Mouse (Mus musculus): Measurements from ENCODE around the gene Tmprss13. TPM values are rescaled to one million over a fixed set of nuclear protein-coding genes. Genes with fewer than 3 reads are reported as not detected.

Gene Tmprss13
- total and polyA plus RNA-seq, 2 experiments from 2014 or later, result 0.05 TPM; not detected in 1

DNA sequence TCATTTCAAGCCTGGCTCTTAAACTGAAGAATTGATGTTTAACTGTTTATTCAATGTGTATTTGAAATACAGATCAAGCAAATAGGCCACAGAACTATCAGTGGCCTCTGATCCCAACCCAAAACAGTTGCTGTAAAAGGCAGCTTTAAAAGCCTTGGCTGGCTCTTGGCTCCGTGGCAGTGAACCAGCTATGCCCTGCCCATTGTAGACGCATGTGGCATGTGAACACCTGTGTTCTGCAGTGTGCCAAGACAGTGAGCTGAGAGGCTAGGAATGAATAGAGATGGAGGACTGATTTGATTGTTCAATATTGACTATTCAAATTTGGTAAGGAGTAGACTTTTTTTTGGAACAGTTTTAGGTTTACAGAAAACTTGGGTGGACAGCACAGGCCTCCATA, 58.0 kb downstream of the Tmprss13 start:
- H3K4me3 ChIP-seq (ENCODE audit: low read depth, low read length), result no peak overlapping the region
- 83% methylated on average over 2 of the region's 2 CpGs for WGBS
- no peak overlapping the region for H3K27ac ChIP-seq (ENCODE audit: low read depth, low read length)
- peaks cover 8% of the 10 kb centered on the region; the same call in 1 of the 2 replicates for H3K4me1 ChIP-seq (ENCODE audit: insufficient read depth, low read length)
- ATAC-seq (ENCODE audit: low FRiP score), result no peak
- no peak overlapping the region for H3K4me2 ChIP-seq (ENCODE audit: low read depth, low read length, poor library complexity, severe bottlenecking)
- no peak for TF ChIP-seq CTCF (IDR thresholded peaks at IDR 0.05)
- H3K9ac ChIP-seq (replicated peaks; ENCODE audit: low read length, poor library complexity, severe bottlenecking), result no peak overlapping the region
- H3K36me3 ChIP-seq (ENCODE audit: insufficient read depth, low read length), result peaks cover 6% of the 10 kb centered on the region; the same call in 1 of the 2 replicates
- no peaks in the 10 kb centered on the region for H3K27me3 ChIP-seq (ENCODE audit: insufficient read depth, low read length)
- no peaks in the 10 kb centered on the region for H3K9me3 ChIP-seq (ENCODE audit: low read length)
- DNase-seq (ENCODE audit: low spot score), result no peak

DNA sequence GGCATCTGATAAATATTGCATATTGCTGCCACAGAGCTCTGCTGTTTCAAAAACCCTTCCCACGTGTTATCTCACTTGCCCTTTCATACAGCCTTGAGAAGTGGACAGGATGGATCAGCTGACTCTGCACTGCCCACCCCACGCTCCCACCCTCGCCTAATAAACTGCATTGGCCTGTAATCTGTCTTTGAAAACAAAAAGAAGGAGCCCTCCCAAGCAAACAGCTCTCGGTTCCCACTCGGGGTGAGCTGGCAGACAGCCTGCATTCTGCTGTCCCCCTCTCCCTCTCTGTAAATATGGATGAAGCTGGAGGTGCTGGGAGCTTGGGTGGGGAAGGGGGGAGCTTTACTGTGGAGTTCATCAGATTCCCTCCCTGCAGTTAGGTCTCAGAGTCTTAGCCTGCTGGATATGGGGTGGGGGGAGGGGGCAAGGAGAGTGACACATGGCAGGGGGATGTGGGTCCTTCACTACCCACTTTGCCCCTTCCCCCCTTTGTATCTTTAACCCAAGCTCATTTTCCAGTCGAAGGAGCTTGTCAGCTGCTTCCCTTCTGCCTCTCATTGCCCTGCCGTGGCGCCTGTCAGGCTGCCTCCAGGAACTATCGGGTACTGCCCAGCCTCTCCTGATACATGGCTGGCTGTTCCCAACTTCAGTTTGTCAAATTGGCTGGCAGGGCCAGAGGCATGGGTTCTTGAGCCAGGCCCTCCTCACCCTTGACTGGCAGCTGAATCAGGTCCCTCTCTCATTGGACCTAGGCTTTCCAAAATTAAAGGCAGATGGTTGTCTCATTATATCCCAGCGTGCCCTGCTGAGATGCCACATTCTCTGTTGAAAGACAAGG, 61.7 kb downstream of the Tmprss13 start:
- ATAC-seq (ENCODE audit: low FRiP score), result peak; percentile 58
- peak overlapping the region; percentile 19 for H3K27ac ChIP-seq (ENCODE audit: low read depth, low read length)
- TF ChIP-seq CTCF (IDR thresholded peaks at IDR 0.05), result no peak
- WGBS, result 34% methylated on average over 10 of the region's 10 CpGs
- no peak overlapping the region for H3K4me2 ChIP-seq (ENCODE audit: low read depth, low read length, poor library complexity, severe bottlenecking)
- 0 out of 2 replicates have a peak, but pooled peaks cover 4% of the 10 kb centered on the region for H3K4me1 ChIP-seq (ENCODE audit: insufficient read depth, low read length)
- DNase-seq (ENCODE audit: low spot score), result peak; percentile 82
- no peaks in the 10 kb centered on the region for H3K27me3 ChIP-seq (ENCODE audit: insufficient read depth, low read length)
- H3K4me3 ChIP-seq (ENCODE audit: low read depth, low read length), result no peak overlapping the region
- peaks cover 2% of the 10 kb centered on the region; the same call in 1 of the 2 replicates for H3K36me3 ChIP-seq (ENCODE audit: insufficient read depth, low read length)
- no peak overlapping the region for H3K9ac ChIP-seq (replicated peaks; ENCODE audit: low read length, poor library complexity, severe bottlenecking)
- no peaks in the 10 kb centered on the region for H3K9me3 ChIP-seq (ENCODE audit: low read length)

DNA sequence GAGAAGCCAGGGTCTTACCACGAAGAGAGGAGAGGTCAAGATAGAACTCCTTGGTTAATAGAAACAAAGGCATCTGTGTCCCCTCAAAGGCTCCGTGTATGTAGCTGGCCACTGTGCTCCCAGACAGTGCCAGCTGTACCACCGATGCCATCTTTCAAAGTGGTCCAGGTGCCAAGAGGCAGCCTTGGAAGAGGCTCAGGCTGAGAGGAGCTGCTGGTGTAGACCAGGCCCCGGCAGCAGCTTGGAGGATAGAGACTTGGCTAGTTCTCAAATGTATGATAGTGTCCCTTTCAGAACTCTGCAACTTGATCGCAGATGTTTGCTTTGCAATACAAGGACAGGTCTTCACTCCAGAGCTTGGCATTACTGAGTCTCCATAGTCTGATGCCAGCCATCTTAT, 63.4 kb downstream of the Tmprss13 start:
- H3K4me1 ChIP-seq (ENCODE audit: insufficient read depth, low read length), result 0 out of 2 replicates have a peak, but pooled peaks cover 4% of the 10 kb centered on the region
- no peak overlapping the region for H3K27ac ChIP-seq (ENCODE audit: low read depth, low read length)
- 70% methylated on average over 5 of the region's 5 CpGs for WGBS
- no peaks in the 10 kb centered on the region for H3K36me3 ChIP-seq (ENCODE audit: insufficient read depth, low read length)
- no peak for TF ChIP-seq CTCF (IDR thresholded peaks at IDR 0.05)
- no peaks in the 10 kb centered on the region for H3K9me3 ChIP-seq (ENCODE audit: low read length)
- ATAC-seq (ENCODE audit: low FRiP score) (no peak), DNase-seq (ENCODE audit: low spot score) (peak; percentile 76)
- H3K4me3 ChIP-seq (ENCODE audit: low read depth, low read length), result no peak overlapping the region
- H3K4me2 ChIP-seq (ENCODE audit: low read depth, low read length, poor library complexity, severe bottlenecking), result no peak overlapping the region
- no peaks in the 10 kb centered on the region for H3K27me3 ChIP-seq (ENCODE audit: insufficient read depth, low read length)
- H3K9ac ChIP-seq (replicated peaks; ENCODE audit: low read length, poor library complexity, severe bottlenecking), result no peak overlapping the region

DNA sequence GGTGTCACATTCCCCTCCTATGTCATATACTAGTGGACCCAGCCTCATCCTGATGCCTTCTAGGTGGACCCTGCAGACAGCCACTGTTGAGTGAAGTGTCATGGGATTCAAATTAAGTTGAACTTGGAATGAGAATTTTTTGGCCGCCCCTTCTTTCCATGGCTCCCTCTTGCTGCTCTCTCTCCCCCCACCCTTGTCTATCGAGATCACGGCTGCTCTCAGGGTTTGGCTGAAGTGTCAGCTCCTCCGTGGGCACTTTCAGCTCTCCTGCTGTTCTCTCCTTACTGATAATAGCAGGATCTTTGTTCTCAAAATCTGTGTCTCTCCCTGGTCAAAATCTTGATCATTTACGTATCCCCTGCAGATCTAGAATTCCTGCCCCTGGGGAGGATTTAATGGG, 63.9 kb downstream of the Tmprss13 start:
- Histone ChIP-seq H3K27ac (ENCODE audit: low read depth, low read length) (no peak overlapping the region), H3K27me3 (ENCODE audit: insufficient read depth, low read length) (no peaks in the 10 kb centered on the region), H3K4me1 (ENCODE audit: insufficient read depth, low read length) (0 out of 2 replicates have a peak, but pooled peaks cover 4% of the 10 kb centered on the region), H3K9ac (replicated peaks; ENCODE audit: low read length, poor library complexity, severe bottlenecking) (no peak overlapping the region), H3K36me3 (ENCODE audit: insufficient read depth, low read length) (no peaks in the 10 kb centered on the region), H3K9me3 (ENCODE audit: low read length) (no peaks in the 10 kb centered on the region), H3K4me2 (ENCODE audit: low read depth, low read length, poor library complexity, severe bottlenecking) (no peak overlapping the region), H3K4me3 (ENCODE audit: low read depth, low read length) (no peak overlapping the region)
- no peak for TF ChIP-seq CTCF (IDR thresholded peaks at IDR 0.05)
- DNase-seq (ENCODE audit: low spot score) (no peak), ATAC-seq (ENCODE audit: low FRiP score) (no peak)
- 75% methylated on average over 5 of the region's 5 CpGs for WGBS

DNA sequence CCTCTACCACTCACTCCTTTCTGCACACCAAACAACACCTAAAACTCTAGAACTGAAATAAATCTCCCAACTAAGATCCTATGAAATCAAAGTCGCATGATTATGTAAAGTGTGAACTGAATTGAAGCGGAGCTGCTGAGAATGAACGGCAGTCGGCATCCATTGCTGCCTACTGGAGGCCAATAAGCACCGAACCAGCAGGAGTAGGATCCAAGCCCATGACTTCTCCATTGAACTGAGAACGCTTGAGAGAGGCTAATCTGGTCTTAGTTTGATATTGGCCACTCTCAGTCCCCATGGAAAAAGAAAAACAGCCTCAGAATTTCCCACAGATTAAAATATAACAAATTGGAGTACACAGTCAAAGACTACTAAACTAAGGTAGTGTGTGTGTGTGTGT, 65.0 kb downstream of the Tmprss13 start:
- Histone ChIP-seq H3K36me3 (ENCODE audit: insufficient read depth, low read length) (no peaks in the 10 kb centered on the region), H3K4me2 (ENCODE audit: low read depth, low read length, poor library complexity, severe bottlenecking) (no peak overlapping the region), H3K9me3 (ENCODE audit: low read length) (no peaks in the 10 kb centered on the region), H3K27me3 (ENCODE audit: insufficient read depth, low read length) (no peaks in the 10 kb centered on the region), H3K27ac (ENCODE audit: low read depth, low read length) (no peak overlapping the region), H3K4me3 (ENCODE audit: low read depth, low read length) (no peak overlapping the region), H3K9ac (replicated peaks; ENCODE audit: low read length, poor library complexity, severe bottlenecking) (no peak overlapping the region), H3K4me1 (ENCODE audit: insufficient read depth, low read length) (0 out of 2 replicates have a peak, but pooled peaks cover 6% of the 10 kb centered on the region)
- WGBS, result 87% methylated on average over 6 of the region's 6 CpGs
- no peak for TF ChIP-seq CTCF (IDR thresholded peaks at IDR 0.05)
- no peak for ATAC-seq (ENCODE audit: low FRiP score)
- DNase-seq (ENCODE audit: low spot score), result no peak

DNA sequence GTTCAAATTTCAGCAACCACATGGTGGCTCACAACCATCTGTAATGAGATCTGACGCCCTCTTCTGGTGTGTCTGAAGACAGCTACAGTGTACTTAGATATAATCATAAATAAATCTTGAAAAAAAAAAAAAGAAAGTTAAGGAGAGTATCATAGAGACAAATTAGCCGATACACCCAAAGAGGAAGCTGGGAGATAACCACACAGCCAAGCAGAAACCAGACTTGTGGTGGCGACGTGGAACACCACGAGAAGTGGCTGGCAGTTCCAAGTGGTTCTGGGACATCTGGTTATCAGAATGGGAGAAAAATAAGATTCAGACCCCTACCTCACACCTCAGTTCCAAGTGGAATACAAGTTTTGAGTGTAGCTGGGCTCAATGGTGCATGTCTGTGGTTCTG, 67.8 kb downstream of the Tmprss13 start:
- no peak for TF ChIP-seq CTCF (IDR thresholded peaks at IDR 0.05)
- WGBS, result 85% methylated on average over 5 of the region's 5 CpGs
- H3K4me2 ChIP-seq (ENCODE audit: low read depth, low read length, poor library complexity, severe bottlenecking), result no peak overlapping the region
- peaks cover 8% of the 10 kb centered on the region; the same call in 1 of the 2 replicates for H3K36me3 ChIP-seq (ENCODE audit: insufficient read depth, low read length)
- H3K9ac ChIP-seq (replicated peaks; ENCODE audit: low read length, poor library complexity, severe bottlenecking), result no peak overlapping the region
- 0 out of 2 replicates have a peak, but pooled peaks cover 2% of the 10 kb centered on the region for H3K4me1 ChIP-seq (ENCODE audit: insufficient read depth, low read length)
- no peaks in the 10 kb centered on the region for H3K27me3 ChIP-seq (ENCODE audit: insufficient read depth, low read length)
- DNase-seq (ENCODE audit: low spot score) (no peak), ATAC-seq (ENCODE audit: low FRiP score) (no peak)
- H3K9me3 ChIP-seq (ENCODE audit: low read length), result no peaks in the 10 kb centered on the region
- no peak overlapping the region for H3K27ac ChIP-seq (ENCODE audit: low read depth, low read length)
- no peak overlapping the region for H3K4me3 ChIP-seq (ENCODE audit: low read depth, low read length)
